Mouse (Mus musculus): ENCODE results near the gene BC049762.
A peak's percentile ranks its signal among the peaks of the same experiment; 100 is the strongest.

The BC049762 gene

GRCm38 (mm10) chr11:51262342-51263285 is at the start of gene BC049762:
BC049762 (minus strand) TSS chr11:51263046.
- DNase-seq = peak; percentile 99

- DNase-seq = no peak
Measured at GRCm38 (mm10) chr11:51311846-51312245, 49.0 kb upstream of the BC049762 start.

- peak; percentile 37 for DNase-seq
Measured at GRCm38 (mm10) chr11:51308306-51308705, 45.5 kb upstream of the BC049762 start.

- no peak for DNase-seq
Measured at GRCm38 (mm10) chr11:51303981-51304553, 41.2 kb upstream of the BC049762 start.

- no peak for DNase-seq
Measured at GRCm38 (mm10) chr11:51302396-51302795, 39.5 kb upstream of the BC049762 start.

- no peak for DNase-seq
Measured at GRCm38 (mm10) chr11:51298691-51299090, 35.8 kb upstream of the BC049762 start.

GRCm38 (mm10) chr11:51295742-51296141 is 32.9 kb upstream of the BC049762 start:
- no peak for DNase-seq

- no peak for DNase-seq
Measured at GRCm38 (mm10) chr11:51293956-51294530, 31.2 kb upstream of the BC049762 start.

- peak; percentile 59 for DNase-seq
Measured at GRCm38 (mm10) chr11:51290066-51290955, 27.5 kb upstream of the BC049762 start.

- DNase-seq = peak; percentile 84
Measured at GRCm38 (mm10) chr11:51289564-51290041, 26.8 kb upstream of the BC049762 start, which contains the start of gene Col23a1. Col23a1 (plus strand) TSS chr11:51289920.

- no peak for DNase-seq
Measured at GRCm38 (mm10) chr11:51274418-51274817, 11.6 kb upstream of the BC049762 start.

GRCm38 (mm10) chr11:51265326-51265725 is 2.5 kb upstream of the BC049762 start:
- DNase-seq = peak; percentile 18

GRCm38 (mm10) chr11:51264352-51264751 is 1.5 kb upstream of the BC049762 start:
- peak; percentile 51 for DNase-seq

GRCm38 (mm10) chr11:51263286-51263831 is 513 bp upstream of the BC049762 start:
- DNase-seq = peak; percentile 71

GRCm38 (mm10) chr11:51261680-51262219 is 1.1 kb downstream of the BC049762 start, which contains the start of gene Clk4:
Clk4 (plus strand) TSS chr11:51261730.
- no peak for DNase-seq

GRCm38 (mm10) chr11:51257006-51257405 is 5.8 kb downstream of the BC049762 start:
- no peak for DNase-seq

GRCm38 (mm10) chr11:51242897-51243296 is 19.9 kb downstream of the BC049762 start:
- DNase-seq = no peak

- no peak for DNase-seq
Measured at GRCm38 (mm10) chr11:51234626-51235025, 28.2 kb downstream of the BC049762 start.

GRCm38 (mm10) chr11:51227104-51227503 is 35.7 kb downstream of the BC049762 start:
- no peak for DNase-seq

GRCm38 (mm10) chr11:51220308-51220707 is 42.5 kb downstream of the BC049762 start, which contains the start of gene Gm12569:
Gm12569 (plus strand) TSS chr11:51220473.
- no peak for DNase-seq

GRCm38 (mm10) chr11:51219396-51219980 is 43.4 kb downstream of the BC049762 start:
- no peak for DNase-seq

Measured in lung, postnatal 14 days (tissue).